Mouse (Mus musculus): ENCODE data around the gene Acp4. TPM values are rescaled to one million over a fixed set of nuclear protein-coding genes. Genes with fewer than 3 reads are reported as not detected.
"Not testable (repeated sequence)": the region's sequence is repeated elsewhere in the genome, so short reads cannot be mapped to it uniquely, and the experiment has no call there.

Gene Acp4
- not detected for total RNA-seq (2021)

- intact Hi-C loops (cut with DNase I) = no loop called here
- DNase-seq (ENCODE audit: extremely low spot score in 1 of 2, low spot score in 2 of 2) = no peak
Observed at GRCm38 (mm10) chr7:44257278-44257677, at the start of gene Acp4. Gene Acp4, minus strand, starts transcription at chr7:44257378.

GRCm38 (mm10) chr7:44306516-44307240, 49.5 kb upstream of the Acp4 start, which contains the start of gene Clec11a:
Gene Clec11a, minus strand, starts transcription at chr7:44306902.
- DNase-seq (ENCODE audit: extremely low spot score in 1 of 2, low spot score in 2 of 2) = no peak
- intact Hi-C loops (cut with DNase I) = loop anchor here (5.0 kb wide), 1 partner anchor 39 kb away; no protein-coding TSS in a partner anchor

- intact Hi-C loops (cut with DNase I) = loop anchor here (5.0 kb wide), 1 partner anchor 38 kb away; no protein-coding TSS in a partner anchor
- peak in 1 of 2 experiments; percentile 51 for DNase-seq (ENCODE audit: extremely low spot score in 1 of 2, low spot score in 2 of 2)
Observed at GRCm38 (mm10) chr7:44305686-44306085, 48.5 kb upstream of the Acp4 start.

- DNase-seq (ENCODE audit: extremely low spot score in 1 of 2, low spot score in 2 of 2) = peak; percentile 96 to 98
- intact Hi-C loops (cut with DNase I) = loop anchor here (5.0 kb wide), 1 partner anchor 38 kb away; no protein-coding TSS in a partner anchor
Observed at GRCm38 (mm10) chr7:44304775-44305641, 47.8 kb upstream of the Acp4 start.

- no peak for DNase-seq (ENCODE audit: extremely low spot score in 1 of 2, low spot score in 2 of 2)
- intact Hi-C loops (cut with DNase I) = no loop called here
Observed at GRCm38 (mm10) chr7:44304463-44304774, 47.2 kb upstream of the Acp4 start.

- DNase-seq (ENCODE audit: extremely low spot score in 1 of 2, low spot score in 2 of 2) = no peak
Observed at GRCm38 (mm10) chr7:44303346-44304340, 46.5 kb upstream of the Acp4 start.

GRCm38 (mm10) chr7:44297501-44297900, 40.3 kb upstream of the Acp4 start:
- DNase-seq (ENCODE audit: extremely low spot score in 1 of 2, low spot score in 2 of 2); intact Hi-C loops (cut with DNase I): not testable (repeated sequence)

More at GRCm38 (mm10) chr7:44303346-44304340, 46.5 kb upstream of the Acp4 start:
- intact Hi-C loops (cut with DNase I) = no loop called here

- intact Hi-C loops (cut with DNase I) = no loop called here
- no peak for DNase-seq (ENCODE audit: extremely low spot score in 1 of 2, low spot score in 2 of 2)
Observed at GRCm38 (mm10) chr7:44291418-44291817, 34.2 kb upstream of the Acp4 start.

GRCm38 (mm10) chr7:44290986-44291385, 33.8 kb upstream of the Acp4 start:
- no peak for DNase-seq (ENCODE audit: extremely low spot score in 1 of 2, low spot score in 2 of 2)
- intact Hi-C loops (cut with DNase I) = no loop called here

- intact Hi-C loops (cut with DNase I) = no loop called here
- DNase-seq (ENCODE audit: extremely low spot score in 1 of 2, low spot score in 2 of 2) = no peak
Observed at GRCm38 (mm10) chr7:44287760-44288159, 30.6 kb upstream of the Acp4 start.

- DNase-seq (ENCODE audit: extremely low spot score in 1 of 2, low spot score in 2 of 2) = no peak
- intact Hi-C loops (cut with DNase I) = no loop called here
Observed at GRCm38 (mm10) chr7:44281586-44281985, 24.4 kb upstream of the Acp4 start.

GRCm38 (mm10) chr7:44280959-44281358, 23.8 kb upstream of the Acp4 start:
- DNase-seq (ENCODE audit: extremely low spot score in 1 of 2, low spot score in 2 of 2) = no peak
- intact Hi-C loops (cut with DNase I) = no loop called here

- DNase-seq (ENCODE audit: extremely low spot score in 1 of 2, low spot score in 2 of 2) = no peak
- intact Hi-C loops (cut with DNase I) = no loop called here
Observed at GRCm38 (mm10) chr7:44277250-44277622, 20.1 kb upstream of the Acp4 start.

GRCm38 (mm10) chr7:44276461-44277249, 19.5 kb upstream of the Acp4 start:
- intact Hi-C loops (cut with DNase I) = no loop called here
- no peak for DNase-seq (ENCODE audit: extremely low spot score in 1 of 2, low spot score in 2 of 2)

- DNase-seq (ENCODE audit: extremely low spot score in 1 of 2, low spot score in 2 of 2) = no peak
- intact Hi-C loops (cut with DNase I) = no loop called here
Observed at GRCm38 (mm10) chr7:44275546-44275945, 18.4 kb upstream of the Acp4 start.

- intact Hi-C loops (cut with DNase I) = no loop called here
Observed at GRCm38 (mm10) chr7:44274096-44274495, 16.9 kb upstream of the Acp4 start.

GRCm38 (mm10) chr7:44273446-44273845, 16.3 kb upstream of the Acp4 start:
- no peak for DNase-seq (ENCODE audit: extremely low spot score in 1 of 2, low spot score in 2 of 2)
- intact Hi-C loops (cut with DNase I) = no loop called here

More at GRCm38 (mm10) chr7:44274096-44274495, 16.9 kb upstream of the Acp4 start:
- no peak for DNase-seq (ENCODE audit: extremely low spot score in 1 of 2, low spot score in 2 of 2)

GRCm38 (mm10) chr7:44272546-44272945, 15.4 kb upstream of the Acp4 start:
- intact Hi-C loops (cut with DNase I) = no loop called here
- no peak for DNase-seq (ENCODE audit: extremely low spot score in 1 of 2, low spot score in 2 of 2)

Measured in left cerebral cortex, postnatal 10 days (tissue).